Mouse (Mus musculus) embryonic facial prominence, embryonic 12.5 days (tissue): Measurements from ENCODE around the gene Zfp692. TPM values are rescaled to one million over a fixed set of nuclear protein-coding genes. Genes with fewer than 3 reads are reported as not detected.
A peak's percentile ranks its signal among the peaks of the same experiment; 100 is the strongest.

Experiments used
- ATAC-seq: fragments of 200-750 bp; cut with Nextera tagmentation; 2 replicates; pipeline ENCODE4 v1.8.0; 2017; ENCODE audit not compliant: insufficient number of reproducible peaks, insufficient read depth, low FRiP score, low TSS enrichment
- H3K27ac ChIP-seq: fragments of 300-500 bp; sonication (generic); 2 replicates; pipeline ENCODE4 v1.5.1; 2016; ENCODE audit warnings: mild to moderate bottlenecking
- H3K27me3 ChIP-seq: fragments of 300-500 bp; sonication (generic); 2 replicates; pipeline ENCODE4 v1.6.1; 2016; ENCODE audit warnings: mild to moderate bottlenecking, moderate library complexity
- H3K36me3 ChIP-seq: fragments of 300-500 bp; sonication (generic); 2 replicates; pipeline ENCODE4 v1.6.1; 2016; ENCODE audit warnings: mild to moderate bottlenecking
- H3K4me1 ChIP-seq: fragments of 300-500 bp; sonication (generic); 2 replicates; pipeline ENCODE4 v1.6.1; 2016
- H3K4me2 ChIP-seq: fragments of 300-500 bp; sonication (generic); replicated peaks from 2 replicates; pipeline ENCODE4 v1.6.1; 2016; ENCODE audit warnings: mild to moderate bottlenecking, moderate library complexity
- H3K4me3 ChIP-seq: fragments of 300-500 bp; sonication (generic); 2 replicates; pipeline ENCODE4 v1.5.1; 2016; ENCODE audit warnings: mild to moderate bottlenecking
- H3K9ac ChIP-seq: fragments of 300-500 bp; sonication (generic); 2 replicates; pipeline ENCODE4 v1.6.1; 2016; ENCODE audit warnings: mild to moderate bottlenecking, moderate library complexity
- H3K9me3 ChIP-seq: fragments of 300-500 bp; sonication (generic); 2 replicates; pipeline ENCODE4 v1.6.1; 2016; ENCODE audit warnings: mild to moderate bottlenecking, moderate library complexity
- WGBS: fragments of 180-500 bp; shearing (Covaris S2); methylation state at CpG from one replicate; pipeline ENCODE4 v1.1.7; 2016; 5-methylcytosine and 5-hydroxymethylcytosine counted together
- polyA plus RNA-seq: library from polyadenylated mRNA; unstranded; fragments of >200 nt; fragmentation: Nextera tagmentation; extraction: Ambion mirVana; gene quantifications from 2 replicates; pipeline ENCODE4 v1.2.1, GENCODE M21; 2016

The Zfp692 gene
- polyA plus RNA-seq, 1 experiment from 2014 or later: 27.4 TPM

DNA sequence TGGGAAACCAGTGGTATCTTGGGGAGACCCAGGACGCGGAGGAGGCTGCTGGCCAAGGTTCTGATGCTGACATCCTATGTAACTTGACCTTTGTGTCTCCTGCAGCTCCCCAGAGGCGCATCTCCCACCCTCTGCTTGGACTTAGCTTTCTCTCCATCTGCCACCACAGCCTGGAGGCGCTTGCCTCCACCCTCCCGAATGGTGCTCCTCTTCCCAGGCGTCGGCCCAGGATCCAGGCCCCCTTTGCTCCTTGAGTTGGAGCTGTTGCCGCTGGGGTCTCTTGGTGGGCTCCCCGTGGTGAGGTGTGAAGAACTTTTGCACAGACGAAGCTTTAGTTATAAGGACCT lies 24.3 kb downstream of the Zfp692 start:
- Histone ChIP-seq H3K36me3 (peaks cover 27% of the 10 kb centered on the region), H3K27me3 (no peaks in the 10 kb centered on the region), H3K27ac (no peak overlapping the region), H3K4me3 (peak overlapping the region; percentile 79), H3K4me1 (peaks cover 25% of the 10 kb centered on the region), H3K9me3 (no peaks in the 10 kb centered on the region), H3K4me2 (peak overlapping the region; percentile 95), H3K9ac (peak overlapping the region; percentile 83)
- WGBS: 18% methylated on average over 10 of the region's 10 CpGs
- no peak for ATAC-seq

GRCm38 (mm10) chr11:58331546-58331945 lies 24.7 kb downstream of the Zfp692 start:
- ATAC-seq: no peak

GRCm38 (mm10) chr11:58334746-58335145 lies 27.9 kb downstream of the Zfp692 start:
- Histone ChIP-seq H3K4me2 (no peak overlapping the region), H3K27me3 (no peaks in the 10 kb centered on the region), H3K27ac (no peak overlapping the region), H3K9me3 (no peaks in the 10 kb centered on the region), H3K9ac (no peak overlapping the region), H3K36me3 (peaks cover 41% of the 10 kb centered on the region), H3K4me1 (peaks cover 17% of the 10 kb centered on the region), H3K4me3 (no peak overlapping the region)
- 80% methylated on average over 3 of the region's 3 CpGs for WGBS
- ATAC-seq: no peak

More at GRCm38 (mm10) chr11:58331546-58331945, 24.7 kb downstream of the Zfp692 start:
- H3K4me2 ChIP-seq: peak overlapping the region; percentile 95
- no peak overlapping the region for H3K27ac ChIP-seq
- no peaks in the 10 kb centered on the region for H3K9me3 ChIP-seq
- H3K9ac ChIP-seq: peak overlapping the region; percentile 83
- WGBS: 82% methylated on average over 6 of the region's 6 CpGs
- H3K4me1 ChIP-seq: peaks cover 25% of the 10 kb centered on the region
- peak overlapping the region; percentile 79 for H3K4me3 ChIP-seq
- H3K36me3 ChIP-seq: peaks cover 31% of the 10 kb centered on the region
- H3K27me3 ChIP-seq: no peaks in the 10 kb centered on the region

DNA sequence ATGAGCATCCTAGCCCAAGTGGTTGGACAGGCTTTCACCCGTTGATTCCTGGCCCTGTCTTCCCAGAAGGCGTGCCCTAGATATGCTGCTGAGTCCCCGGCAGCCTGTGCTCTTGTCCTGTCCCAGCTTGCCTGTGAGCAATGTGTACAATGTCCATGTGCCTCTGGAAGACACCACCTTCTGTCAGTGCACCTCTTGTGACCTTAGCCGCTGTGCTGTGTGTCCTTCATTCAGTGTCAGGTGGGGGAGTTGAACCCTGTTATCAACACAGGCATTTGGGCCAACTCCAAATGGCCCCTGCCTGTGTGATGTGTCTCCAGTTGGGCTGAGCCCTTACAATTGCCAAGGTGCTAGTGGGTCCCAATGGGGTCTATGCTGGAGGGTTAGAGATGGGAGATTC lies 39.9 kb downstream of the Zfp692 start:
- Histone ChIP-seq H3K27ac (no peak overlapping the region), H3K4me3 (no peak overlapping the region), H3K4me1 (no peaks in the 10 kb centered on the region), H3K9ac (no peak overlapping the region), H3K36me3 (peaks cover 43% of the 10 kb centered on the region), H3K27me3 (no peaks in the 10 kb centered on the region), H3K9me3 (no peaks in the 10 kb centered on the region), H3K4me2 (no peak overlapping the region)
- no peak for ATAC-seq
- WGBS: 93% methylated on average over 4 of the region's 4 CpGs

GRCm38 (mm10) chr11:58350628-58351027 lies 43.8 kb downstream of the Zfp692 start:
- no peak for ATAC-seq
- H3K4me2 ChIP-seq: no peak overlapping the region
- WGBS: 70% methylated on average over 4 of the region's 4 CpGs

DNA sequence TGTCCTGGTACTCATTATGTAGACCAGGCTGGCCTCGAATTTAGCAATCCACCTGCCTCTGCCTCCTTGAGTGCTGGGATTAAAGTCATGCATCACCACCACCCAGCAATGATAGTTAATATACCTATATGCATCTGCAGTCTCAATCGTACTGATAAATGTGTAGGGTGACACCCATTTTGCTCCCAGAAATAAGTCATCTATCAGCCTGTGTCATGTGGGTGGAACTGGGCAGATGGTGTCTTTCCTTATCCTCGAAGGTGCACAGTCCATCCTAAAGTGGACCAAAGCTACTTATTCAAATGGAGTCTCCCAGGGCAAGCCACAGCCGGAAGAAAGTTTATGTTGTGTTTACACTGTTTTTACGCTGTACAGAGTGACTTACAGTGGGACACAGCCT lies 44.3 kb downstream of the Zfp692 start:
- Histone ChIP-seq H3K9ac (no peak overlapping the region), H3K4me1 (0 out of 2 replicates have a peak, but pooled peaks cover 2% of the 10 kb centered on the region), H3K4me3 (no peak overlapping the region), H3K4me2 (no peak overlapping the region), H3K27me3 (no peaks in the 10 kb centered on the region), H3K36me3 (peaks cover 13% of the 10 kb centered on the region), H3K9me3 (no peaks in the 10 kb centered on the region), H3K27ac (no peak overlapping the region)
- no peak for ATAC-seq
- WGBS: 86% methylated on average over 5 of the region's 5 CpGs

More at GRCm38 (mm10) chr11:58350628-58351027, 43.8 kb downstream of the Zfp692 start:
- Histone ChIP-seq H3K9me3 (no peaks in the 10 kb centered on the region), H3K4me1 (0 out of 2 replicates have a peak, but pooled peaks cover 2% of the 10 kb centered on the region), H3K4me3 (no peak overlapping the region), H3K27me3 (no peaks in the 10 kb centered on the region), H3K9ac (no peak overlapping the region), H3K27ac (no peak overlapping the region), H3K36me3 (peaks cover 18% of the 10 kb centered on the region)

DNA sequence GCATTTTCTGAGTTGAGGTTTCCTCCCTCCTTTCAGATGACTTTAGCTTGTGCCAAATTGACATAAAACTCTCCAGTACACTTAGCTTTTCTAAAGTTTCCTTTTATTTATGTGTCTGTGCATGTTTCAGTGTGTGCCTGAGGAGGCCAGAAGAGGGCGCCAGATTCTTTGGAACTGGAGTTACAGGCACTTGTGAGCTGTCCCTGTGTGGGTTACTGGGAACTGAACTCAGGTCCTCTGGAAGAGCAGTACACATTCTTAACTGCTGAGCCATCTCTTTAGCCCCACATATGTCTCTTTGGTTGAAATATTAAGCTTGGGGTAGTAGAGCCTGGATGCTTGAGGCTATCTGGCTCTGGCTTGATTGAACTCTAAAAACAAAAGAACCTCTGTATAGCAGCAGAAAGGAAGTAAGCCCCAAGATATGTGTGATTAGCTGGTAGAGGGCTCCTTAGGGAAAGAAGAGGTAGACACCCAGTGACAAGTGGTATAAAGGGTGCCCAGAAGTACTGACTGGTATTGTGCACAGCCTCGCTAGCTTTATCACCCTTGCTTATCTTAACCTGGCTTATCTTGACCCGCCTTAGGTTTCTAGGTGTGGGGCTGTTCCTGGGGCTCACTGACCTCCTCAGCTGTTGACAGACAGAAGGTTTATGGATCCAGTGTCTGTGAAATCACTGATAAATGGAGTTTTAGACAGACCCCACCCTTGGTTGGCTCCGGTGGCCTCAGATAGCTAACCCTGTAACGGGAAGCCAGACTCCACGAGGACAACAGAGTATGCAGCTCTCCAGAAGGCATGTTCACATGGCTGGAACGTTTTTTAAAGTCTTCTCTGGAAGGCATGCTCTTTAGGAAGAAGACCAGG lies 46.0 kb downstream of the Zfp692 start:
- Histone ChIP-seq H3K9me3 (no peaks in the 10 kb centered on the region), H3K9ac (no peak overlapping the region), H3K27ac (no peak overlapping the region), H3K4me1 (0 out of 2 replicates have a peak, but pooled peaks cover 2% of the 10 kb centered on the region), H3K4me3 (no peak overlapping the region), H3K4me2 (no peak overlapping the region), H3K36me3 (no peaks in the 10 kb centered on the region), H3K27me3 (no peaks in the 10 kb centered on the region)
- 66% methylated on average over 7 of the region's 7 CpGs for WGBS
- ATAC-seq: no peak

DNA sequence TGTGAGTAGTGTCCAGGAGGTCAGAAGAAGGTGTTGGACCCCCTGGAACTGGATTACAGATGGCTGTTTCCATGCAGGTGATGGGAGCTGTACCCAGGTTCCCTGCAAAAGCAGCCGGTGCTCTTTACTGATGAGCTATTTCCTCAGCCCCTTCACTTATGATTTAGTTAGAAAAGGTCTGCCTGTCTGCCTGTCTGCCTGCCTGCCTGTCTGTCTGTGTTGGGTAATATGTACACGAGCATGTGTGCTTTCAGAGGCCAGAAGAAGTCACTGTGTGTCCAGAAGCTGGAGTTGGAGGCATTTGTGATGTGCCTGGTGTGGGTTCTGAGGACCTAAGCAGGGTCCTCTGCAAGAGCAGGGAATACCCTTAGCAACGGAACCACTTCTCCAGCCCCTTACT lies 46.8 kb downstream of the Zfp692 start:
- no peak overlapping the region for H3K4me3 ChIP-seq
- ATAC-seq: no peak
- 76% methylated on average over 3 of the region's 3 CpGs for WGBS

DNA sequence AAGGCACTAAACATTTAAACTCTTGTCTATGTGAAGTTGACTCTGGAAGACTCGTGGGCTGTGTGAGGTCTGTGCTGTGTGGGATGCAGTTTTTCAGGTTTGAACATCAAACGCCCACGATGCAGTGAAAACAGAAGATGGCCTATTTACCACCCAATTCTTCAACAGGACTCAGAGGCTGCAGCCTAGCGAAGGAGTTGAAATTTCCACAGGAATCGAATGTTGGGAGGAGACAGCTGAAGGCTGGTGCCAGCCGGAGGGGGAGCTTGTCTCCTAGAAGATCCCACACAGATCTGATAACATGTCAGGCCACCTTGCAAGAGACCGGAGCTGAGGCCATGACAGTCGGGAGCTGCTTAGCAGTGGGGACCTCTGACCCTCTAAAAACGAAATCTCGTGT lies 47.6 kb downstream of the Zfp692 start:
- Histone ChIP-seq H3K4me3 (no peak overlapping the region), H3K36me3 (no peaks in the 10 kb centered on the region), H3K9ac (no peak overlapping the region), H3K9me3 (no peaks in the 10 kb centered on the region), H3K4me2 (no peak overlapping the region), H3K4me1 (0 out of 2 replicates have a peak, but pooled peaks cover 2% of the 10 kb centered on the region), H3K27ac (no peak overlapping the region), H3K27me3 (no peaks in the 10 kb centered on the region)
- 64% methylated on average over 10 of the region's 10 CpGs for WGBS
- no peak for ATAC-seq

More for the DNA sequence above, 46.8 kb downstream of the Zfp692 start:
- Histone ChIP-seq H3K27ac (no peak overlapping the region), H3K27me3 (no peaks in the 10 kb centered on the region), H3K4me1 (0 out of 2 replicates have a peak, but pooled peaks cover 2% of the 10 kb centered on the region), H3K4me2 (no peak overlapping the region), H3K9me3 (no peaks in the 10 kb centered on the region), H3K36me3 (no peaks in the 10 kb centered on the region), H3K9ac (no peak overlapping the region)

GRCm38 (mm10) chr11:58354927-58355326 lies 48.1 kb downstream of the Zfp692 start:
- Histone ChIP-seq H3K4me3 (no peak overlapping the region), H3K36me3 (no peaks in the 10 kb centered on the region), H3K9ac (no peak overlapping the region), H3K4me1 (0 out of 2 replicates have a peak, but pooled peaks cover 2% of the 10 kb centered on the region), H3K27me3 (no peaks in the 10 kb centered on the region), H3K4me2 (no peak overlapping the region), H3K9me3 (no peaks in the 10 kb centered on the region), H3K27ac (no peak overlapping the region)
- ATAC-seq: no peak
- WGBS: 80% methylated on average over 3 of the region's 3 CpGs

- H3K36me3 ChIP-seq: no peaks in the 10 kb centered on the region
- H3K4me2 ChIP-seq: no peak overlapping the region
- no peak overlapping the region for H3K27ac ChIP-seq
- H3K9ac ChIP-seq: no peak overlapping the region
- no peak overlapping the region for H3K4me3 ChIP-seq
- WGBS: 93% methylated on average over 3 of the region's 3 CpGs
- no peaks in the 10 kb centered on the region for H3K9me3 ChIP-seq
- no peak for ATAC-seq
- 0 out of 2 replicates have a peak, but pooled peaks cover 2% of the 10 kb centered on the region for H3K4me1 ChIP-seq
- H3K27me3 ChIP-seq: no peaks in the 10 kb centered on the region
These were observed 50.2 kb downstream of the Zfp692 start for GRCm38 (mm10) chr11:58357042-58357441.

- ATAC-seq: no peak
- H3K4me1 ChIP-seq: 0 out of 2 replicates have a peak, but pooled peaks cover 2% of the 10 kb centered on the region
- H3K36me3 ChIP-seq: no peaks in the 10 kb centered on the region
- H3K9ac ChIP-seq: no peak overlapping the region
- no peaks in the 10 kb centered on the region for H3K27me3 ChIP-seq
- H3K27ac ChIP-seq: no peak overlapping the region
- no peaks in the 10 kb centered on the region for H3K9me3 ChIP-seq
- no peak overlapping the region for H3K4me3 ChIP-seq
- no peak overlapping the region for H3K4me2 ChIP-seq
- 89% methylated on average over 6 of the region's 6 CpGs for WGBS
These were observed 51.1 kb downstream of the Zfp692 start for GRCm38 (mm10) chr11:58357844-58358534.
